Mouse (Mus musculus) forebrain, embryonic 16.5 days (tissue): Measurements from ENCODE around the gene Fkbpl. TPM values are rescaled to one million over a fixed set of nuclear protein-coding genes. Genes with fewer than 3 reads are reported as not detected.

ENCODE experiments used
- ATAC-seq: fragments of 200-750 bp; cut with Nextera tagmentation; 2 replicates; pipeline ENCODE4 v1.8.0; 2017; ENCODE audit warnings: mild to moderate bottlenecking, moderate library complexity
- H3K27ac ChIP-seq: fragments of 300-500 bp; sonication (generic); 2 replicates; pipeline ENCODE4 v1.5.1; 2014; ENCODE audit warnings: low read length, control low read depth
- H3K27me3 ChIP-seq: fragments of 300-500 bp; sonication (generic); replicated peaks from 2 replicates; pipeline ENCODE4 v1.6.1; 2014; ENCODE audit warnings: low read length; ENCODE audit not compliant: control insufficient read depth, insufficient read depth
- H3K36me3 ChIP-seq: fragments of 300-500 bp; sonication (generic); 2 replicates; pipeline ENCODE4 v1.6.1; 2014; ENCODE audit not compliant: control insufficient read depth, insufficient read depth
- H3K4me1 ChIP-seq: fragments of 300-500 bp; sonication (generic); replicated peaks from 2 replicates; pipeline ENCODE4 v1.6.1; 2014; ENCODE audit warnings: low read length; ENCODE audit not compliant: control insufficient read depth, insufficient read depth
- H3K4me2 ChIP-seq: fragments of 300-500 bp; sonication (generic); 2 replicates; pipeline ENCODE4 v1.6.1; 2014; ENCODE audit warnings: mild to moderate bottlenecking, low read length, control low read depth
- H3K4me3 ChIP-seq: fragments of 300-500 bp; sonication (generic); replicated peaks from 2 replicates; pipeline ENCODE4 v1.5.1; 2014; ENCODE audit warnings: mild to moderate bottlenecking, low read length, control low read depth
- H3K9ac ChIP-seq: fragments of 300-500 bp; sonication (generic); replicated peaks from 2 replicates; pipeline ENCODE4 v1.6.1; 2014; ENCODE audit warnings: low read depth, low read length, control low read depth
- H3K9me3 ChIP-seq: fragments of 300-500 bp; sonication (generic); 2 replicates; pipeline ENCODE4 v1.6.1; 2016; ENCODE audit warnings: low read length; ENCODE audit not compliant: control insufficient read depth
- WGBS: fragments of 180-500 bp; shearing (Covaris S2); extraction: QIAGEN DNeasy Blood & Tissue Kit; methylation state at CpG from one replicate; pipeline ENCODE4 v1.1.7; 2014; 5-methylcytosine and 5-hydroxymethylcytosine counted together
- polyA plus RNA-seq: library from polyadenylated mRNA; unstranded; fragments of >200 nt; fragmentation: Nextera tagmentation; extraction: Ambion mirVana; gene quantifications from 2 replicates; pipeline ENCODE4 v1.2.1, GENCODE M21; 2015

The Fkbpl gene
- polyA plus RNA-seq, 1 experiment from 2014 or later: 16.7 TPM

GRCm38 (mm10) chr17:34658591-34658990 lies 14.0 kb downstream of the Fkbpl start:
- Histone ChIP-seq H3K4me2 (no peak overlapping the region), H3K4me1 (peaks cover 3% of the 10 kb centered on the region; the same call in 1 of the 2 replicates), H3K36me3 (0 out of 2 replicates have a peak, but pooled peaks cover 4% of the 10 kb centered on the region), H3K9ac (no peak overlapping the region), H3K27ac (no peak overlapping the region), H3K27me3 (peaks cover 18% of the 10 kb centered on the region), H3K4me3 (no peak overlapping the region), H3K9me3 (no peaks in the 10 kb centered on the region)
- ATAC-seq: no peak
- 80% methylated on average over 3 of the region's 3 CpGs for WGBS

- ATAC-seq: no peak
- Histone ChIP-seq H3K27me3 (peaks cover 18% of the 10 kb centered on the region), H3K9me3 (no peaks in the 10 kb centered on the region), H3K4me3 (no peak overlapping the region), H3K4me2 (no peak overlapping the region), H3K4me1 (peaks cover 3% of the 10 kb centered on the region; the same call in 1 of the 2 replicates), H3K9ac (no peak overlapping the region), H3K27ac (no peak overlapping the region), H3K36me3 (0 out of 2 replicates have a peak, but pooled peaks cover under 1% of the 10 kb centered on the region)
- 68% methylated on average over 12 of the region's 12 CpGs for WGBS
Observed at GRCm38 (mm10) chr17:34659181-34659896, 14.8 kb downstream of the Fkbpl start.

GRCm38 (mm10) chr17:34659897-34660214 lies 15.3 kb downstream of the Fkbpl start:
- Histone ChIP-seq H3K9me3 (no peaks in the 10 kb centered on the region), H3K36me3 (no peaks in the 10 kb centered on the region), H3K9ac (no peak overlapping the region), H3K4me3 (no peak overlapping the region), H3K27ac (no peak overlapping the region), H3K4me1 (peaks cover 3% of the 10 kb centered on the region; the same call in 1 of the 2 replicates), H3K27me3 (peaks cover 18% of the 10 kb centered on the region), H3K4me2 (no peak overlapping the region)
- WGBS: 78% methylated on average over 3 of the region's 3 CpGs
- ATAC-seq: no peak

GRCm38 (mm10) chr17:34660259-34660820 lies 15.8 kb downstream of the Fkbpl start:
- Histone ChIP-seq H3K27me3 (peaks cover 18% of the 10 kb centered on the region), H3K9ac (no peak overlapping the region), H3K9me3 (no peaks in the 10 kb centered on the region), H3K4me2 (no peak overlapping the region), H3K36me3 (no peaks in the 10 kb centered on the region), H3K27ac (no peak overlapping the region), H3K4me3 (no peak overlapping the region), H3K4me1 (peaks cover 3% of the 10 kb centered on the region; the same call in 1 of the 2 replicates)
- ATAC-seq: no peak
- WGBS: 38% methylated on average over 11 of the region's 11 CpGs

GRCm38 (mm10) chr17:34661121-34661591 lies 16.6 kb downstream of the Fkbpl start:
- Histone ChIP-seq H3K9ac (no peak overlapping the region), H3K9me3 (no peaks in the 10 kb centered on the region), H3K4me1 (peaks cover 3% of the 10 kb centered on the region; the same call in 1 of the 2 replicates), H3K27me3 (peaks cover 18% of the 10 kb centered on the region), H3K27ac (no peak overlapping the region), H3K4me2 (peak overlapping the region; percentile 27), H3K4me3 (0 out of 2 replicates have a peak overlapping the region, but pooled peaks have one; percentile 3), H3K36me3 (no peaks in the 10 kb centered on the region)
- ATAC-seq: no peak
- WGBS: 13% methylated on average over 19 of the region's 19 CpGs

GRCm38 (mm10) chr17:34662468-34662867 lies 17.9 kb downstream of the Fkbpl start:
- H3K36me3 ChIP-seq: no peaks in the 10 kb centered on the region
- H3K27ac ChIP-seq: no peak overlapping the region
- WGBS: 93% methylated on average over 1 of the region's 1 CpGs
- peaks cover 18% of the 10 kb centered on the region for H3K27me3 ChIP-seq
- no peak for ATAC-seq
- H3K4me2 ChIP-seq: no peak overlapping the region
- H3K4me3 ChIP-seq: no peak overlapping the region
- H3K4me1 ChIP-seq: peaks cover 3% of the 10 kb centered on the region; the same call in 1 of the 2 replicates
- H3K9ac ChIP-seq: no peak overlapping the region
- no peaks in the 10 kb centered on the region for H3K9me3 ChIP-seq

- Histone ChIP-seq H3K4me3 (no peak overlapping the region), H3K27ac (no peak overlapping the region), H3K27me3 (peaks cover 18% of the 10 kb centered on the region), H3K4me2 (no peak overlapping the region), H3K9ac (no peak overlapping the region), H3K4me1 (peaks cover 3% of the 10 kb centered on the region; the same call in 1 of the 2 replicates), H3K36me3 (no peaks in the 10 kb centered on the region), H3K9me3 (no peaks in the 10 kb centered on the region)
- 80% methylated on average over 8 of the region's 8 CpGs for WGBS
- ATAC-seq: no peak
Observed at GRCm38 (mm10) chr17:34662978-34663377, 18.4 kb downstream of the Fkbpl start.

GRCm38 (mm10) chr17:34663558-34663957 lies 19.0 kb downstream of the Fkbpl start:
- ATAC-seq: no peak
- Histone ChIP-seq H3K36me3 (no peaks in the 10 kb centered on the region), H3K4me1 (peaks cover 3% of the 10 kb centered on the region; the same call in 1 of the 2 replicates), H3K4me2 (no peak overlapping the region), H3K27ac (no peak overlapping the region), H3K27me3 (peaks cover 18% of the 10 kb centered on the region), H3K4me3 (no peak overlapping the region), H3K9ac (no peak overlapping the region), H3K9me3 (no peaks in the 10 kb centered on the region)
- WGBS: 58% methylated on average over 1 of the region's 1 CpGs

- WGBS: 81% methylated on average over 7 of the region's 7 CpGs
- ATAC-seq: no peak
- no peak overlapping the region for H3K4me3 ChIP-seq
- H3K27ac ChIP-seq: no peak overlapping the region
- peaks cover 3% of the 10 kb centered on the region; the same call in 1 of the 2 replicates for H3K4me1 ChIP-seq
- no peak overlapping the region for H3K4me2 ChIP-seq
- no peaks in the 10 kb centered on the region for H3K36me3 ChIP-seq
- no peaks in the 10 kb centered on the region for H3K9me3 ChIP-seq
- peaks cover 14% of the 10 kb centered on the region for H3K27me3 ChIP-seq
- no peak overlapping the region for H3K9ac ChIP-seq
Observed at GRCm38 (mm10) chr17:34664472-34664871, 19.9 kb downstream of the Fkbpl start.
